Mouse (Mus musculus) left cerebral cortex, postnatal 14 days (tissue): Measurements from ENCODE around the gene Efna5. TPM values are rescaled to one million over a fixed set of nuclear protein-coding genes. Genes with fewer than 3 reads are reported as not detected.

Source experiments
- DNase-seq, 2 experiments: peaks; one replicate each; pipeline ENCODE4 v3.0.0; 2021 to 2022; ENCODE audit warnings: low spot score in 2 of 2, mixed read lengths in 1 of 2
- intact Hi-C: fragments of 180-260 bp; cut with DNase I; formaldehyde crosslinking; loops from one replicate; pipeline ENCODE4 v1.15.1; 2025
- total RNA-seq, 2 experiments: library from RNA; stranded (reverse); gene quantifications; 2 replicates each; pipeline ENCODE4 v1.2.3; 2021

Efna5 gene
- total RNA-seq, 2 experiments from 2014 or later, result 45.0 to 50.8 TPM

- no peak for DNase-seq
- intact Hi-C loops, result no loop called here
These were observed 200.4 kb downstream of the Efna5 start for GRCm38 (mm10) chr17:62680737-62681136.

- no peak for DNase-seq
- intact Hi-C loops, result no loop called here
These were observed 204.3 kb downstream of the Efna5 start for GRCm38 (mm10) chr17:62676832-62677231.

- intact Hi-C loops, result no loop called here
- no peak for DNase-seq
These were observed 204.7 kb downstream of the Efna5 start for GRCm38 (mm10) chr17:62676409-62676808.

- DNase-seq, result no peak
- intact Hi-C loops, result no loop called here
These were observed 205.3 kb downstream of the Efna5 start for GRCm38 (mm10) chr17:62675811-62676255.

- DNase-seq, result no peak
- intact Hi-C loops, result no loop called here
These were observed 209.0 kb downstream of the Efna5 start for GRCm38 (mm10) chr17:62672068-62672467.

- no peak for DNase-seq
- intact Hi-C loops, result no loop called here
These were observed 214.4 kb downstream of the Efna5 start for GRCm38 (mm10) chr17:62666761-62667160.

- no peak for DNase-seq
- intact Hi-C loops, result no loop called here
These were observed 215.3 kb downstream of the Efna5 start for GRCm38 (mm10) chr17:62665823-62666222.

- intact Hi-C loops, result no loop called here
- DNase-seq, result no peak
These were observed 216.4 kb downstream of the Efna5 start for GRCm38 (mm10) chr17:62664709-62665108.

GRCm38 (mm10) chr17:62661801-62662200 is 219.3 kb downstream of the Efna5 start:
- no peak for DNase-seq
- intact Hi-C loops, result no loop called here

GRCm38 (mm10) chr17:62659501-62660175 is 221.5 kb downstream of the Efna5 start:
- intact Hi-C loops, result loop anchor here (5.0 kb wide), 1 partner anchor 223 kb away; the partner anchor contains the start of gene Efna5
- DNase-seq, result peak; percentile 57 to 67

- intact Hi-C loops, result loop anchor here (5.0 kb wide), 1 partner anchor 224 kb away; the partner anchor contains the start of gene Efna5
- no peak for DNase-seq
These were observed 223.1 kb downstream of the Efna5 start for GRCm38 (mm10) chr17:62657832-62658630.

GRCm38 (mm10) chr17:62657051-62657450 is 224.1 kb downstream of the Efna5 start:
- intact Hi-C loops, result loop anchor here (5.0 kb wide), 1 partner anchor 225 kb away; the partner anchor contains the start of gene Efna5

GRCm38 (mm10) chr17:62656591-62656990 is 224.5 kb downstream of the Efna5 start:
- intact Hi-C loops, result loop anchor here (5.0 kb wide), 1 partner anchor 226 kb away; the partner anchor contains the start of gene Efna5
- DNase-seq, result peak in 1 of 2 experiments; percentile 42

More at GRCm38 (mm10) chr17:62657051-62657450, 224.1 kb downstream of the Efna5 start:
- DNase-seq, result no peak

GRCm38 (mm10) chr17:62655819-62656355 is 225.2 kb downstream of the Efna5 start:
- intact Hi-C loops, result loop anchor here (5.0 kb wide), 1 partner anchor 226 kb away; the partner anchor contains the start of gene Efna5
- DNase-seq, result peak in 1 of 2 experiments; percentile 37

- intact Hi-C loops, result no loop called here
- DNase-seq, result no peak
These were observed 228.7 kb downstream of the Efna5 start for GRCm38 (mm10) chr17:62652451-62652850.

- DNase-seq, result no peak
- intact Hi-C loops, result no loop called here
These were observed 229.4 kb downstream of the Efna5 start for GRCm38 (mm10) chr17:62651696-62652095.

GRCm38 (mm10) chr17:62649293-62649950 is 231.7 kb downstream of the Efna5 start:
- DNase-seq, result no peak

GRCm38 (mm10) chr17:62646836-62647235 is 234.3 kb downstream of the Efna5 start:
- no peak for DNase-seq
- intact Hi-C loops, result no loop called here

More at GRCm38 (mm10) chr17:62649293-62649950, 231.7 kb downstream of the Efna5 start:
- intact Hi-C loops, result no loop called here

- no peak for DNase-seq
- intact Hi-C loops, result no loop called here
These were observed 238.5 kb downstream of the Efna5 start for GRCm38 (mm10) chr17:62642447-62643145.
